Mouse (Mus musculus): ENCODE data around the gene Gm37240. TPM values are rescaled to one million over a fixed set of nuclear protein-coding genes. Genes with fewer than 3 reads are reported as not detected.

Gm37240 gene
- polyA plus RNA-seq, 1 experiment from 2014 or later = 0.16 TPM

GRCm38 (mm10) chr3:85022800-85023199 lies 864.5 kb downstream of the Gm37240 start:
- H3K27me3 ChIP-seq = no peaks in the 10 kb centered on the region
- no peak overlapping the region for H3K27ac ChIP-seq
- no peak overlapping the region for H3K4me3 ChIP-seq (replicated peaks)
- H3K4me2 ChIP-seq (replicated peaks) = no peak overlapping the region
- no peaks in the 10 kb centered on the region for H3K9me3 ChIP-seq
- WGBS = 84% methylated on average over 11 of the region's 11 CpGs
- no peak for ATAC-seq
- H3K36me3 ChIP-seq = no peaks in the 10 kb centered on the region
- no peak overlapping the region for H3K9ac ChIP-seq (replicated peaks)
- H3K4me1 ChIP-seq (replicated peaks) = peaks cover 15% of the 10 kb centered on the region

GRCm38 (mm10) chr3:85021816-85022215 lies 865.5 kb downstream of the Gm37240 start:
- Histone ChIP-seq H3K27ac (no peak overlapping the region), H3K4me1 (replicated peaks) (peaks cover 15% of the 10 kb centered on the region), H3K4me3 (replicated peaks) (no peak overlapping the region), H3K9ac (replicated peaks) (no peak overlapping the region), H3K9me3 (no peaks in the 10 kb centered on the region), H3K36me3 (no peaks in the 10 kb centered on the region), H3K4me2 (replicated peaks) (no peak overlapping the region), H3K27me3 (no peaks in the 10 kb centered on the region)
- WGBS = 95% methylated on average over 6 of the region's 6 CpGs
- ATAC-seq = no peak

DNA sequence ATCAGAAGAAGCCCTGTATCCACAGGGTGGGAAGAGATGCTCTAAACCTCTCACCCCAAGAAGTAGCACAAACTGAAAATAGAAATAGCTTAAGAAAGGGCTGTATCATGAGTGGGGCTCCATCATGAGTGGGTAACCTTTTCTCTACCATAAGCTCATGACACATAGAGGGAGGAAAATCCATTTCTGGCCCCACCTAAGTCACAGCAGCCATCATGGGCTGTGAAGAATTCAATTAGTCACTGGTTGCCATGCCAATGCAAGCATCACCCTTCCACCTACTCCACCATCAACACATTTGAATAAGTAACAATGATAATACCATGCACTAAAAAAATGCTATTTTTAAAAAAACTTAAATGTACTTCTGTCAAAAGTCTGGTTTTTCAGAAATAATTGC lies 867.2 kb downstream of the Gm37240 start:
- Histone ChIP-seq H3K4me2 (replicated peaks) (no peak overlapping the region), H3K27ac (no peak overlapping the region), H3K27me3 (no peaks in the 10 kb centered on the region), H3K36me3 (no peaks in the 10 kb centered on the region), H3K4me3 (replicated peaks) (no peak overlapping the region), H3K9ac (replicated peaks) (no peak overlapping the region), H3K4me1 (replicated peaks) (peaks cover 17% of the 10 kb centered on the region), H3K9me3 (no peaks in the 10 kb centered on the region)
- no peak for ATAC-seq

DNA sequence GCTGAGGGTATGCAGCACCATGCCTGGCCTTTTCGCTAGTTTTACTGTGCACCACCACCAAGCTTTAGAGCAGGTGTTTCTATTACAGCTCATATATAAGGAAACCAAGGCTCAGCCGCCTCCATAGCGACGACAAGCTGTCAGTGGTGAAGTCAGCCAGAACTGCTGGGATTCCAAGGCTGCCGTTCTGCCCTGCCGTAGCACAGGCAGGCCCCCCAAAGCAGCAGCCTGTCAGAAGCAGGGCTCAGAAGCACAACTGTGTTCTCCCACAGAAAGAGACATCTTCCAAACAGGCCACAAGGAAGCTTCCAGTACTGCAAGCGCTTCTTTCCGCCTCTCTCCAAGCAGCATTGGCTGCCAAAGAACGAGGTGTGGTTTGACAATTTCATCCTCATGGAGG lies 871.7 kb downstream of the Gm37240 start:
- H3K27me3 ChIP-seq = no peaks in the 10 kb centered on the region
- no peak overlapping the region for H3K4me3 ChIP-seq (replicated peaks)
- no peak overlapping the region for H3K9ac ChIP-seq (replicated peaks)
- H3K9me3 ChIP-seq = no peaks in the 10 kb centered on the region
- 0 out of 2 replicates have a peak, but pooled peaks have one; percentile 20 for ATAC-seq
- 58% methylated on average over 9 of the region's 9 CpGs for WGBS
- H3K27ac ChIP-seq = no peak overlapping the region
- peaks cover 7% of the 10 kb centered on the region; the same call in 1 of the 2 replicates for H3K4me1 ChIP-seq (replicated peaks)
- no peak overlapping the region for H3K4me2 ChIP-seq (replicated peaks)
- no peaks in the 10 kb centered on the region for H3K36me3 ChIP-seq

GRCm38 (mm10) chr3:85012889-85013288 lies 874.4 kb downstream of the Gm37240 start:
- H3K9ac ChIP-seq (replicated peaks) = no peak overlapping the region
- H3K27ac ChIP-seq = no peak overlapping the region
- WGBS = 86% methylated on average over 6 of the region's 6 CpGs
- no peaks in the 10 kb centered on the region for H3K36me3 ChIP-seq
- H3K4me3 ChIP-seq (replicated peaks) = no peak overlapping the region
- H3K4me2 ChIP-seq (replicated peaks) = no peak overlapping the region
- no peaks in the 10 kb centered on the region for H3K9me3 ChIP-seq
- H3K27me3 ChIP-seq = no peaks in the 10 kb centered on the region
- H3K4me1 ChIP-seq (replicated peaks) = peaks cover 7% of the 10 kb centered on the region; the same call in 1 of the 2 replicates
- ATAC-seq = no peak

- Histone ChIP-seq H3K9ac (replicated peaks) (no peak overlapping the region), H3K27me3 (no peaks in the 10 kb centered on the region), H3K9me3 (no peaks in the 10 kb centered on the region), H3K27ac (no peak overlapping the region), H3K4me1 (replicated peaks) (no peaks in the 10 kb centered on the region), H3K4me3 (replicated peaks) (no peak overlapping the region), H3K4me2 (replicated peaks) (no peak overlapping the region), H3K36me3 (no peaks in the 10 kb centered on the region)
- ATAC-seq = no peak
- 93% methylated on average over 2 of the region's 2 CpGs for WGBS
Measured at GRCm38 (mm10) chr3:85005257-85005656, 882.1 kb downstream of the Gm37240 start.

DNA sequence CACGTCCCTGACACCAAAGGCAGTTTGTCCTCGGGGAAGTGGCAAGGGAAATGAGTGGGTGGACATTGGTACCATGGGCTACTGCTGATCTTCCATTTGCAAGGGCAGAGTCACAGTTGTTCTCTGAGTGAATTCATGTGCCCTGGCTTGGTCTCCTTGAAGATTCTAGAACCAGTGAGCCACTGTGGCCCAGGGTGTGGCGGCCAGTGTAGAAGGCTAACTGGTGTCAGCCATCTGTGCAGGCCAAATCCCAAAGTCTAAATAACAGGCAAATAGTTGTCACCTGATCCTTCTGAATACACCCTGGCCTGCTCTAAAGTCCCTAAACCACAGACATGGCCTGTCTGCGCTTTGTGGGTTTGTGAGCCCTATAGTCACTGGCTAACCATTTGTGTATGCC lies 898.4 kb downstream of the Gm37240 start:
- 93% methylated on average over 4 of the region's 4 CpGs for WGBS
- no peak overlapping the region for H3K4me3 ChIP-seq (replicated peaks)
- ATAC-seq = no peak
- 0 out of 2 replicates have a peak, but pooled peaks cover 3% of the 10 kb centered on the region for H3K9me3 ChIP-seq
- no peak overlapping the region for H3K9ac ChIP-seq (replicated peaks)
- no peaks in the 10 kb centered on the region for H3K27me3 ChIP-seq
- no peaks in the 10 kb centered on the region for H3K4me1 ChIP-seq (replicated peaks)
- no peaks in the 10 kb centered on the region for H3K36me3 ChIP-seq
- H3K27ac ChIP-seq = no peak overlapping the region
- H3K4me2 ChIP-seq (replicated peaks) = no peak overlapping the region

GRCm38 (mm10) chr3:84985121-84985625 lies 902.1 kb downstream of the Gm37240 start:
- Histone ChIP-seq H3K27me3 (no peaks in the 10 kb centered on the region), H3K4me1 (replicated peaks) (no peaks in the 10 kb centered on the region), H3K36me3 (peaks cover 4% of the 10 kb centered on the region; the same call in 1 of the 2 replicates), H3K9ac (replicated peaks) (no peak overlapping the region), H3K4me3 (replicated peaks) (no peak overlapping the region), H3K9me3 (no peaks in the 10 kb centered on the region), H3K4me2 (replicated peaks) (no peak overlapping the region), H3K27ac (no peak overlapping the region)
- 91% methylated on average over 8 of the region's 8 CpGs for WGBS
- no peak for ATAC-seq

- ATAC-seq = no peak
- H3K4me3 ChIP-seq (replicated peaks) = no peak overlapping the region
- WGBS = 70% methylated on average over 4 of the region's 4 CpGs
Measured at GRCm38 (mm10) chr3:84982688-84983087, 904.6 kb downstream of the Gm37240 start.

GRCm38 (mm10) chr3:84980158-84980557 lies 907.2 kb downstream of the Gm37240 start:
- ATAC-seq = no peak
- no peak overlapping the region for H3K27ac ChIP-seq
- no peak overlapping the region for H3K4me3 ChIP-seq (replicated peaks)
- no peak overlapping the region for H3K4me2 ChIP-seq (replicated peaks)
- no peak overlapping the region for H3K9ac ChIP-seq (replicated peaks)
- 96% methylated on average over 2 of the region's 2 CpGs for WGBS
- H3K4me1 ChIP-seq (replicated peaks) = peaks cover 8% of the 10 kb centered on the region
- no peaks in the 10 kb centered on the region for H3K27me3 ChIP-seq
- peaks cover 30% of the 10 kb centered on the region for H3K36me3 ChIP-seq
- no peaks in the 10 kb centered on the region for H3K9me3 ChIP-seq

More at GRCm38 (mm10) chr3:84982688-84983087, 904.6 kb downstream of the Gm37240 start:
- Histone ChIP-seq H3K36me3 (peaks cover 13% of the 10 kb centered on the region), H3K9me3 (no peaks in the 10 kb centered on the region), H3K4me1 (replicated peaks) (peaks cover 1% of the 10 kb centered on the region), H3K4me2 (replicated peaks) (no peak overlapping the region), H3K9ac (replicated peaks) (no peak overlapping the region), H3K27ac (no peak overlapping the region), H3K27me3 (no peaks in the 10 kb centered on the region)

GRCm38 (mm10) chr3:84978676-84979075 lies 908.6 kb downstream of the Gm37240 start:
- Histone ChIP-seq H3K9ac (replicated peaks) (no peak overlapping the region), H3K27ac (no peak overlapping the region), H3K4me1 (replicated peaks) (peaks cover 8% of the 10 kb centered on the region), H3K27me3 (no peaks in the 10 kb centered on the region), H3K4me3 (replicated peaks) (no peak overlapping the region), H3K36me3 (peaks cover 33% of the 10 kb centered on the region), H3K9me3 (no peaks in the 10 kb centered on the region), H3K4me2 (replicated peaks) (no peak overlapping the region)
- ATAC-seq = no peak
- 82% methylated on average over 11 of the region's 11 CpGs for WGBS

GRCm38 (mm10) chr3:84974193-84974592 lies 913.1 kb downstream of the Gm37240 start:
- no peaks in the 10 kb centered on the region for H3K9me3 ChIP-seq
- peaks cover 8% of the 10 kb centered on the region for H3K4me1 ChIP-seq (replicated peaks)
- H3K27me3 ChIP-seq = no peaks in the 10 kb centered on the region
- no peak overlapping the region for H3K27ac ChIP-seq
- ATAC-seq = no peak
- WGBS = 85% methylated on average over 9 of the region's 9 CpGs
- no peak overlapping the region for H3K4me2 ChIP-seq (replicated peaks)
- H3K4me3 ChIP-seq (replicated peaks) = no peak overlapping the region
- H3K9ac ChIP-seq (replicated peaks) = no peak overlapping the region
- peaks cover 54% of the 10 kb centered on the region for H3K36me3 ChIP-seq

GRCm38 (mm10) chr3:84972881-84973280 lies 914.4 kb downstream of the Gm37240 start:
- Histone ChIP-seq H3K9me3 (no peaks in the 10 kb centered on the region), H3K27ac (no peak overlapping the region), H3K4me2 (replicated peaks) (no peak overlapping the region), H3K9ac (replicated peaks) (no peak overlapping the region), H3K27me3 (no peaks in the 10 kb centered on the region), H3K4me3 (replicated peaks) (no peak overlapping the region), H3K4me1 (replicated peaks) (peaks cover 8% of the 10 kb centered on the region), H3K36me3 (peaks cover 61% of the 10 kb centered on the region)
- ATAC-seq = no peak
- WGBS = 95% methylated on average over 2 of the region's 2 CpGs

Measured in midbrain, embryonic 13.5 days (tissue).